Mouse (Mus musculus): ENCODE measurements at regions not wholly inside any gene's neighbourhood (a gene's known extent, or its start where the extent isn't known, plus 50 kb on each side); places are given as distances from the start of the nearest gene placed in this dataset.

GRCm38 (mm10) chr8:10910244-10910872 is 97.9 kb downstream of the Irs2 start:
- ATAC-seq (replicated peaks; ENCODE audit: insufficient number of reproducible peaks, low FRiP score, low TSS enrichment, poor library complexity, severe bottlenecking), result no peak

- no peak for ATAC-seq (replicated peaks; ENCODE audit: insufficient number of reproducible peaks, low FRiP score, low TSS enrichment, poor library complexity, severe bottlenecking)
Measured at GRCm38 (mm10) chr8:10909155-10909554, 99.1 kb downstream of the Irs2 start.

DNA sequence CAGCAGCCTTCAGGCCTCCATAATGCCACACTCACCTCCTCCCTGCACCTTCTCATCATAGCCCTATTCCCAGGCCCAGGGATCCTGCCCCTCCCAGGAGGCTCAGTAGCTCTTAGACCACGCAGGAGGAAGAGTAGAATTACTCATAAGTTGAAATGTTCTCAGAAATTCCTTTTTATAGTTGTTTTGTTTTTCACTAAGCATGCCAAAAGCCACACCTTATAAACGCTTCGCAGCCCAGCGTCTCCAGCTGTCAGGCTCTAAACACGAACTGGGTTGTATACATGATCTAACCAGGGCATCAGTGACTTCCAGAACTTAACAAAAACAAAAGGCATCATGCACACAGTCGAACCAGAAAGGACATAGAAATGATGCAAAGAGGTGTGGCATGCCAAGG is 101.9 kb downstream of the Irs2 start:
- ATAC-seq (replicated peaks; ENCODE audit: insufficient number of reproducible peaks, low FRiP score, low TSS enrichment, poor library complexity, severe bottlenecking), result no peak

DNA sequence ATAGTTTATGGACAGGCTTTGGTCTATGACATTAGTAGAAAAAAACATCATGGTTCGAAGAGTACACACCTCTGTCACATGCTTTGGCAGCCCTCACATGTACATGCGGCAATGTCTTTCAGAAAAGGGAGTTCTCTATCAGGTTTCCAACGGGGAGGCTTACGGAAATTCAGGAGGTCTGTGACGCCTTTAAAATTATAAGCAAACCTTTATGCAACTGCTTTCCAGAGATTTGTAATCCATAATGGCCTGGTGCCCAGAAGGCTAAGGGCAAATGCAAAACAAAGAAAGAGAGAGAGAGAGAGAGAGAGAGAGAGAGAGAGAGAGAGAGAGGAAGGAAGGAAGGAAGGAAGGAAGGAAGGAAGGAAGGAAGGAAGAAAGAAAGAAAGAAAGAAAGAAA is 102.5 kb downstream of the Irs2 start:
- ATAC-seq (replicated peaks; ENCODE audit: insufficient number of reproducible peaks, low FRiP score, low TSS enrichment, poor library complexity, severe bottlenecking), result no peak

- ATAC-seq (replicated peaks; ENCODE audit: insufficient number of reproducible peaks, low FRiP score, low TSS enrichment, poor library complexity, severe bottlenecking), result no peak
Measured at GRCm38 (mm10) chr8:10903957-10904356, 104.3 kb downstream of the Irs2 start.

DNA sequence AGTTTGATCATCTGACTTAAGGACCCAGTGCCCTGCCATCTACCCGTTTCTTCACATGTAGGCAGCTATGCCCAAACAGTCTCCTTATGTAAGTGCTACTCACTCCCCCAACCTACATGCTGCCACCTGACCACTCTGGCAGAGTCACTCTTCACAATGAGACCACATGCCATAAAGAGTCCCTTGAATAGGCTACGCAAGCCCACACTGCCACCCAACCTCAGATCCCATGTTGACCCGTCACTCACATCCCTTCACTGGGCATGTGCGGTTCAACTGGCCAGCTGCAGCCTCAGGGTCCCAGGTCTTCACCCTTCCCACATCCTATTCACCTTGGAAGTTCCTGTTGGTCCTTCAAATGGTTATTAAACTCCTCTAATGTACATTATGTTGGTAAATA is 106.3 kb downstream of the Irs2 start:
- ATAC-seq (replicated peaks; ENCODE audit: insufficient number of reproducible peaks, low FRiP score, low TSS enrichment, poor library complexity, severe bottlenecking), result no peak

GRCm38 (mm10) chr8:10901014-10901413 is 107.2 kb downstream of the Irs2 start:
- peak; percentile 85 for ATAC-seq (replicated peaks; ENCODE audit: insufficient number of reproducible peaks, low FRiP score, low TSS enrichment, poor library complexity, severe bottlenecking)

DNA sequence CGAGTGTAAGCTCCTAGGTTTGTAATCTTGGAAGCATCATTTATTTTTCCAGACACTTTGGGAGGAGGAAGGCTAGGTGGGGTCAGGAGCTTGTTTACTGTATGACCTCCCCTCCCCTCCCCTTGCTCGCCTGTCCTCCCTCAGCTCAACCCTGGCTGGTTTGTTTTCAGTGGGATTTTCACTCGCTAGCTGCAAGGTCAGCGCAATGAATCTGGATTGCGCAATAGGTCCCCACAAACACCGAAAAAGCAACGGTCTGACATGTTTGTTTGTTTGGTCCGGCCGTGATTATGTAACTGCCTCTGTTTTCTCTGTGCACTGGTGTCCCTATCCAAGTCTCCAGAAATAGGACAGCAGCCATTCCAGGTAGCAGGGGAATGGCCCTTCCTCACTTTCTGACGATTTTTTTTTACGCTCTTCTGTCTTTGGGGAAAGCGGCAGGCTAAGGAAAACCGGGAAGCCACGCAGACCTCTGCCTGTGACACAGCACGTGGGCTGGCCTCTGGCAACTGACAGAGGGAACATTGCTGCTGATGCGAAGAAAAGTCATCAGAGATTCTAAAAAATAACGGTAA is 108.6 kb downstream of the Irs2 start:
- no peak for ATAC-seq (replicated peaks; ENCODE audit: insufficient number of reproducible peaks, low FRiP score, low TSS enrichment, poor library complexity, severe bottlenecking)

- ATAC-seq (replicated peaks; ENCODE audit: insufficient number of reproducible peaks, low FRiP score, low TSS enrichment, poor library complexity, severe bottlenecking), result no peak
Measured at GRCm38 (mm10) chr8:10898562-10899527, 109.4 kb downstream of the Irs2 start.

GRCm38 (mm10) chr8:10897573-10897972 is 110.7 kb downstream of the Irs2 start:
- no peak for ATAC-seq (replicated peaks; ENCODE audit: insufficient number of reproducible peaks, low FRiP score, low TSS enrichment, poor library complexity, severe bottlenecking)

GRCm38 (mm10) chr8:10895178-10895577 is 113.1 kb downstream of the Irs2 start:
- ATAC-seq (replicated peaks; ENCODE audit: insufficient number of reproducible peaks, low FRiP score, low TSS enrichment, poor library complexity, severe bottlenecking), result no peak

DNA sequence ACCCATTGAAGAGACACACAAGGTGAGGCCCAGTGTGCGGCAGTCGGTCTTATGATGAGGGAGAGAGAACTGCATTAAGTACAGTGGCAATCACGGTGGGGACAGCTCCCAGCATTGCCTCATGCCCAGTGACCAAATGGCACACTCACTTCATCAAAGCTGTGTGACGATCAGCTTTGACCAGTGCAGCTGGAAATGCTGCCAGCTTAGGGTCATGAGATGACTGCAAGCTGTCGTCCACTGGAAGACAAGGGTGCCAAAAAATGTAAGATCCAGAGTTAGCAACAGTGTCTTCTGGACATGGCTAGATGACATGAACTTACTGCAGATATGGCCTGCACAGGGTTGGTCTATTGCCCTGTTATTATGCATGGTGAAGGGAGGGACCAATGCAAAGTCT is 114.0 kb downstream of the Irs2 start:
- ATAC-seq (replicated peaks; ENCODE audit: insufficient number of reproducible peaks, low FRiP score, low TSS enrichment, poor library complexity, severe bottlenecking), result no peak

DNA sequence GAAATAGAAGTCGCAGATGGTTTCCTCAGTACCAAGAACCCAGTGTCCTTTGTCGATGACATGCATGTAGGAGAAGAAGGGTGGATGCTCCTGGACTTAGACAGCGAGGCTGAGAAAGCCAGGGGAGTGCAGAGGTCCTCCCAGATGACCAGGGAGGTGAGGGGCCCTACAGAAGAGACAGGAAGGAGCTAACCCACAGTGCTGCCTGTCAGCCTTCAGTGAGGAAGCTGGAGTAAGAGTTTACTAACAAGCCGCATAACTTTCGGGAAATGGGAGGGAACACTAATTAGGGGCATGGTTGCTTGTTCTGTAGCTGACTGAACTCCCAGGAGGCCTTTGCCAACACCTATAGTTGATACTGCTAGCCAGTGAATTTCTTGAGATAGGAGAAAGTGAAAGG is 114.5 kb downstream of the Irs2 start:
- no peak for ATAC-seq (replicated peaks; ENCODE audit: insufficient number of reproducible peaks, low FRiP score, low TSS enrichment, poor library complexity, severe bottlenecking)

DNA sequence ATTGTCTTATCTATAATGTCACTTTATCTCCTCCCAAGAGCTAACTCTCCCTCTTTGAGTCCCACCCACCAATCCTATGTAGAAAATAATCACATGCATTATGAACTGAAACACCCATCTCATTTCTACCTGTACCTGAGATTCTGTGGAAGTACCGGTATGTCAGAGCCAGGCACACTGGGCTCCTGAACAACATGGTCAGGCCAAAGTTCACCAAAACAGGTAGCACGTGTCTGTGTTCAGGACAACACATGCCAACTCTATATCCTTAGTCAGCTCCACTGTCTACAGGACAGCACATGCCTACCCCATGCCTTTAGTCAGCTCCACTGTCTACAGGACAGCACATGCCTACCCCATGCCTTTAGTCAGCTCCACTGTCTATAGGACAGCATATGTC is 116.4 kb downstream of the Irs2 start:
- no peak for ATAC-seq (replicated peaks; ENCODE audit: insufficient number of reproducible peaks, low FRiP score, low TSS enrichment, poor library complexity, severe bottlenecking)

DNA sequence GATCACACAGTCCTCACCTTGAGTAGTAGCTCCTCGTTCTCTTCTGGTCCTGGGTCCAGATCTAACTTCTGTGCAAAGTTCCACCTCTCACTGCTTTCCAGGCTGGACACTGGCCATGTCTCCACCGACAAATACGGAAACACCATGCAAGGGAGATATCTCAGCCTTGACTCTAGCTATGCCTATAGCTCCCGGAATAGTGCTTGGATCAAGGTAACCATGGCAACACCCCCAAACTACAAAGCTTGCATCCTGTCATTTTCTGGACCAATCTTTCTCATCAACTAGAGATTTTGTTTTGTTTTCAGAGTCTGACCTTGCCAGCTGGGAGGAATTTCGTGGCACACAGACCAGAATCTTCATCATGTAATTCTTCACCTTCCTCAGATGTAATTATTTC is 116.8 kb downstream of the Irs2 start:
- no peak for ATAC-seq (replicated peaks; ENCODE audit: insufficient number of reproducible peaks, low FRiP score, low TSS enrichment, poor library complexity, severe bottlenecking)

DNA sequence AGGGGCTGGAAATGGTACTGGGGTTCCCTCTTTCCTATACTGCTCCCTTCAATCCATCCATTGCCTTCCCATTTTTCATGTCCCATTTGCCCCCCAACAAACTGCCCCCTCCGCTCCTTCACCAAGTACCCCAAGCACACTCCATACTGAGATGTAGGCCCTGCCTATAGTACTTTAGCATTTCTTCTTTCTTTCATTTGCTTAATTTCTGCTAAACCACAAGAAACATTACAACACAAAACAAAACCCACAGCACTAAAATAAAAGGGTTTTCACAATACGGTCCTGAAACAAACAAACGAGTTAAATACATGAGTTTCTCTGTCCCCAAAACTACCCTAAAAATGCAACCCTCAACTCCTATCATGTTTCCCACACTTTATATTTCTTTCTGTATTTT is 122.8 kb downstream of the Irs2 start:
- ATAC-seq (replicated peaks; ENCODE audit: insufficient number of reproducible peaks, low FRiP score, low TSS enrichment, poor library complexity, severe bottlenecking), result no peak

DNA sequence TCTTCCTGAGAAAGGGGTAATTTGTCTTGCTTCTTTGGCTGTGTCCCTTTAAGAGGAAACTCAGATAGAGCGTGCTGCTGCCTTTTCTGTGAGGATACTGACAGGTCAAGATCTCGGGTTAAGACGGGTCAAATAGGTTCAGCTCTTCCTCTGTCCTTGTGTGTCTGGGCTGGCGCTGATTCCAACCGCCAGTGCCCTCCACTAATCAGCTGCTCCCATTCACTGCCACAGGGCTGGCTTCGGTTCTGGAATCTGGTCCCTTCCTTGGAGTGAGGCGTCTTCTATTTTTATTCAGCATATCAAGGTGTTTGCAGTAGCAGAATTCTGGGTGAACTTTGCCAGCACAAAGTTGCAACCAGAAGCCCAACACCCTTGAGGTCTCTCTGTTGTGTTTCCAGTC is 124.8 kb downstream of the Irs2 start:
- ATAC-seq (replicated peaks; ENCODE audit: insufficient number of reproducible peaks, low FRiP score, low TSS enrichment, poor library complexity, severe bottlenecking), result no peak

DNA sequence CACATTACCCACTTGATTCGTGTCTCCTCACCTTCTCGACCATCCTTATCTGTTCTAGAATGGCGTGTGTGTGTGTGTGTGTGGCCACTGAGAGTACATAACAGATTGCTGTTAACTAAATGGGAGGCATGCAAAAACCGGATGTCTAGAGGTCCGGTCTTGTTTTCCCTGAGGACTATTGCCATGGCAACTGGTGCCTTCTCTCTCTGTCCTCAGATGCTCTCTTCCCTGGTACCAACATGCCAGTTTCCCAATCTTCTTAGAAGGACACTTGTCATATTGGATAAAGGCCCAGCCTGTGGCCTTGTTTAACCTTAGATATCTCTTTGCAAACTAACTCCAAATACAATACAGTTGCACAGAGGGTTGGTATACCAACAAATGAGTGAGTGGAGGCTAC is 125.9 kb downstream of the Irs2 start:
- no peak for ATAC-seq (replicated peaks; ENCODE audit: insufficient number of reproducible peaks, low FRiP score, low TSS enrichment, poor library complexity, severe bottlenecking)

DNA sequence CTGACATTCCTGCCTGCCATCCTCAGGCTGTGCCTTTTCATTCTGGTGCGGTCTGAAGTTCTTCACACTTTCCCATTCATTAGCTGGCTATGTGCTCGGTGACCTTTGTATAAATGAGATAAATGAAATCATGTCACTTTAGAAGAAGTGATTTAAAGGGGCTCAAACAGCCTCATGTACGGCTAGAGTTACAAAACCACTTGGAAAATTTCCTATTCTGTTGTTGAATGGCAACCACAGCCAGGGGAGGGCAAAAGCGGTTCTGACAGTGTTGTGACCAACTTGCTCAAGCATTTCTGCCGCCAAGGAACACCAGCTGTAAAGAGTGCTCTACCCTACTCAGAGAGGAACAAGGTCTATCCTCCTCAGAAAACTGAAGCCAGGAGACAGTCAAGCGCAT is 128.4 kb downstream of the Irs2 start:
- no peak for ATAC-seq (replicated peaks; ENCODE audit: insufficient number of reproducible peaks, low FRiP score, low TSS enrichment, poor library complexity, severe bottlenecking)
